Mouse (Mus musculus): ENCODE results near the gene Krtap22-2. TPM values are rescaled to one million over a fixed set of nuclear protein-coding genes. Genes with fewer than 3 reads are reported as not detected.
"Not testable (repeated sequence)": the region's sequence is repeated elsewhere in the genome, so short reads cannot be mapped to it uniquely, and the experiment has no call there.

Krtap22-2 gene
- polyA plus RNA-seq (2012; rRNA removed), result not detected in 2 replicates

GRCm38 (mm10) chr16:89010659-89011058 is at the start of gene Krtap22-2:
Gene Krtap22-2, minus strand, starts transcription at chr16:89010759.
- no peaks in the 10 kb centered on the region for H3K27me3 ChIP-seq (ENCODE audit: control insufficient read depth, insufficient read depth, low read length)
- TF ChIP-seq CTCF (IDR thresholded peaks at IDR 0.05; ENCODE audit: borderline replicate concordance, control insufficient read depth, extremely low read depth, insufficient read depth, low read length, poor library complexity), result no peak
- TF ChIP-seq POLR2A (IDR thresholded peaks at IDR 0.05; ENCODE audit: control insufficient read depth, extremely low read depth, insufficient read depth, low read length, poor library complexity), result no peak
- H3K4me1 ChIP-seq (replicated peaks; ENCODE audit: control insufficient read depth, insufficient read depth, low read length), result no peaks in the 10 kb centered on the region
- no peak within 1 kb of the TSS for H3K27ac ChIP-seq (ENCODE audit: control insufficient read depth, insufficient read depth, low read length)
- no peak for DNase-seq
- H3K4me3 ChIP-seq (ENCODE audit: control insufficient read depth, insufficient read depth, low read length), result no peak within 1 kb of the TSS
- no peaks in the 10 kb centered on the region for H3K36me3 ChIP-seq (ENCODE audit: control insufficient read depth, insufficient read depth, low read length)
- WGBS, result 86% methylated on average over 5 of the region's 5 CpGs

- TF ChIP-seq POLR2A (IDR thresholded peaks at IDR 0.05; ENCODE audit: control insufficient read depth, extremely low read depth, insufficient read depth, low read length, poor library complexity) (no peak), CTCF (IDR thresholded peaks at IDR 0.05; ENCODE audit: borderline replicate concordance, control insufficient read depth, extremely low read depth, insufficient read depth, low read length, poor library complexity) (no peak)
- H3K4me1 ChIP-seq (replicated peaks; ENCODE audit: control insufficient read depth, insufficient read depth, low read length), result no peaks in the 10 kb centered on the region
- WGBS, result 84% methylated on average over 3 of the region's 3 CpGs
- no peak for DNase-seq
- H3K36me3 ChIP-seq (ENCODE audit: control insufficient read depth, insufficient read depth, low read length), result no peaks in the 10 kb centered on the region
- no peak within 1 kb of the TSS for H3K27ac ChIP-seq (ENCODE audit: control insufficient read depth, insufficient read depth, low read length)
- no peak within 1 kb of the TSS for H3K4me3 ChIP-seq (ENCODE audit: control insufficient read depth, insufficient read depth, low read length)
- H3K27me3 ChIP-seq (ENCODE audit: control insufficient read depth, insufficient read depth, low read length), result no peaks in the 10 kb centered on the region
Measured at GRCm38 (mm10) chr16:89047783-89048182, 37.2 kb upstream of the Krtap22-2 start, which contains the start of gene Krtap6-5. Gene Krtap6-5, minus strand, starts transcription at chr16:89047883.

GRCm38 (mm10) chr16:89041372-89041771 is 30.8 kb upstream of the Krtap22-2 start, which contains the start of gene Gm10228:
Gene Gm10228, minus strand, starts transcription at chr16:89041472.
- H3K36me3 ChIP-seq (ENCODE audit: control insufficient read depth, insufficient read depth, low read length); H3K27ac ChIP-seq (ENCODE audit: control insufficient read depth, insufficient read depth, low read length); H3K4me1 ChIP-seq (replicated peaks; ENCODE audit: control insufficient read depth, insufficient read depth, low read length); H3K4me3 ChIP-seq (ENCODE audit: control insufficient read depth, insufficient read depth, low read length); H3K27me3 ChIP-seq (ENCODE audit: control insufficient read depth, insufficient read depth, low read length); DNase-seq: not testable (repeated sequence)
- WGBS, result 96% methylated on average over 2 of the region's 4 CpGs

GRCm38 (mm10) chr16:89031399-89031798 is 20.8 kb upstream of the Krtap22-2 start, which contains the start of gene Krtap6-1:
Gene Krtap6-1, plus strand, starts transcription at chr16:89031699.
- H3K27ac ChIP-seq (ENCODE audit: control insufficient read depth, insufficient read depth, low read length); H3K27me3 ChIP-seq (ENCODE audit: control insufficient read depth, insufficient read depth, low read length); DNase-seq; H3K4me3 ChIP-seq (ENCODE audit: control insufficient read depth, insufficient read depth, low read length); H3K36me3 ChIP-seq (ENCODE audit: control insufficient read depth, insufficient read depth, low read length); H3K4me1 ChIP-seq (replicated peaks; ENCODE audit: control insufficient read depth, insufficient read depth, low read length): not testable (repeated sequence)
- WGBS, result 96% methylated on average over 3 of the region's 3 CpGs

- not testable (repeated sequence) for DNase-seq; H3K36me3 ChIP-seq (ENCODE audit: control insufficient read depth, insufficient read depth, low read length); H3K27ac ChIP-seq (ENCODE audit: control insufficient read depth, insufficient read depth, low read length); H3K27me3 ChIP-seq (ENCODE audit: control insufficient read depth, insufficient read depth, low read length); H3K4me3 ChIP-seq (ENCODE audit: control insufficient read depth, insufficient read depth, low read length); H3K4me1 ChIP-seq (replicated peaks; ENCODE audit: control insufficient read depth, insufficient read depth, low read length)
- WGBS, result 95% methylated on average over 3 of the region's 3 CpGs
Measured at GRCm38 (mm10) chr16:89014984-89015383, 4.4 kb upstream of the Krtap22-2 start, which contains the start of gene Gm10229. Gene Gm10229, plus strand, starts transcription at chr16:89015284.

- no peak for TF ChIP-seq CTCF (IDR thresholded peaks at IDR 0.05; ENCODE audit: borderline replicate concordance, control insufficient read depth, extremely low read depth, insufficient read depth, low read length, poor library complexity)
- TF ChIP-seq POLR2A (IDR thresholded peaks at IDR 0.05; ENCODE audit: control insufficient read depth, extremely low read depth, insufficient read depth, low read length, poor library complexity), result no peak
- no peaks in the 10 kb centered on the region for H3K4me1 ChIP-seq (replicated peaks; ENCODE audit: control insufficient read depth, insufficient read depth, low read length)
- H3K4me3 ChIP-seq (ENCODE audit: control insufficient read depth, insufficient read depth, low read length), result no peak overlapping the region
- 97% methylated on average over 3 of the region's 3 CpGs for WGBS
- H3K36me3 ChIP-seq (ENCODE audit: control insufficient read depth, insufficient read depth, low read length), result no peaks in the 10 kb centered on the region
- H3K27ac ChIP-seq (ENCODE audit: control insufficient read depth, insufficient read depth, low read length), result no peak overlapping the region
- H3K27me3 ChIP-seq (ENCODE audit: control insufficient read depth, insufficient read depth, low read length), result no peaks in the 10 kb centered on the region
- DNase-seq, result no peak
Measured at GRCm38 (mm10) chr16:89013973-89014372, 3.4 kb upstream of the Krtap22-2 start.

- Histone ChIP-seq H3K4me3 (ENCODE audit: control insufficient read depth, insufficient read depth, low read length) (no peak within 1 kb of the TSS), H3K27me3 (ENCODE audit: control insufficient read depth, insufficient read depth, low read length) (no peaks in the 10 kb centered on the region), H3K27ac (ENCODE audit: control insufficient read depth, insufficient read depth, low read length) (no peak within 1 kb of the TSS), H3K4me1 (replicated peaks; ENCODE audit: control insufficient read depth, insufficient read depth, low read length) (no peaks in the 10 kb centered on the region), H3K36me3 (ENCODE audit: control insufficient read depth, insufficient read depth, low read length) (no peaks in the 10 kb centered on the region)
- 93% methylated on average over 7 of the region's 7 CpGs for WGBS
- TF ChIP-seq CTCF (IDR thresholded peaks at IDR 0.05; ENCODE audit: borderline replicate concordance, control insufficient read depth, extremely low read depth, insufficient read depth, low read length, poor library complexity), result no peak
- TF ChIP-seq POLR2A (IDR thresholded peaks at IDR 0.05; ENCODE audit: control insufficient read depth, extremely low read depth, insufficient read depth, low read length, poor library complexity), result no peak
- DNase-seq, result no peak
Measured at GRCm38 (mm10) chr16:88962773-88963172, 47.8 kb downstream of the Krtap22-2 start, which contains the start of gene Krtap16-3. Gene Krtap16-3, minus strand, starts transcription at chr16:88962873.

Other genes with a start within 250 kb of the Krtap22-2 start
- gene 2310057N15Rik, start 236.6 kb downstream of the Krtap22-2 start, polyA plus RNA-seq (2012; rRNA removed), result not detected in 2 replicates
- not detected in 2 replicates for gene Gm5965, start 232.9 kb downstream of the Krtap22-2 start, polyA plus RNA-seq (2012; rRNA removed)
- gene Gm20741, start 198.5 kb downstream of the Krtap22-2 start, polyA plus RNA-seq (2012; rRNA removed), result not detected in 2 replicates
- gene Krtap15, start 190.5 kb downstream of the Krtap22-2 start, polyA plus RNA-seq (2012; rRNA removed), result not detected in 2 replicates
- gene Krtap14, start 184.6 kb downstream of the Krtap22-2 start, polyA plus RNA-seq (2012; rRNA removed), result not detected in 2 replicates
- gene Krtap19-1, start 141.3 kb downstream of the Krtap22-2 start, polyA plus RNA-seq (2012; rRNA removed), result not detected in 2 replicates
- gene Krtap19-2, start 136.5 kb downstream of the Krtap22-2 start, polyA plus RNA-seq (2012; rRNA removed), result not detected in 2 replicates
- not detected in 2 replicates for gene Krtap19-3, start 132.7 kb downstream of the Krtap22-2 start, polyA plus RNA-seq (2012; rRNA removed)
- not detected in 2 replicates for gene Krtap19-4, start 125.7 kb downstream of the Krtap22-2 start, polyA plus RNA-seq (2012; rRNA removed)
- gene Krtap19-5, start 114.3 kb downstream of the Krtap22-2 start, polyA plus RNA-seq (2012; rRNA removed), result not detected in 2 replicates
- not detected in 2 replicates for gene Krtap19-9b, start 78.5 kb downstream of the Krtap22-2 start, polyA plus RNA-seq (2012; rRNA removed)
- not detected in 2 replicates for gene Krtap16-3, start 47.9 kb downstream of the Krtap22-2 start, polyA plus RNA-seq (2012; rRNA removed)
- gene Gm10229, start 4.5 kb upstream of the Krtap22-2 start, polyA plus RNA-seq (2012; rRNA removed), result not detected in 2 replicates
- gene Krtap6-1, start 20.9 kb upstream of the Krtap22-2 start, polyA plus RNA-seq (2012; rRNA removed), result not detected in 2 replicates
- gene Gm10228, start 30.7 kb upstream of the Krtap22-2 start, polyA plus RNA-seq (2012; rRNA removed), result not detected in 2 replicates
- gene Krtap6-5, start 37.1 kb upstream of the Krtap22-2 start, polyA plus RNA-seq (2012; rRNA removed), result not detected in 2 replicates
- not detected in 2 replicates for gene 1110025L11Rik, start 53.2 kb upstream of the Krtap22-2 start, polyA plus RNA-seq (2012; rRNA removed)
- gene Krtap6-3, start 73.3 kb upstream of the Krtap22-2 start, polyA plus RNA-seq (2012; rRNA removed), result not detected in 2 replicates
- gene Gm6358, start 130.1 kb upstream of the Krtap22-2 start, polyA plus RNA-seq (2012; rRNA removed), result not detected in 2 replicates
- gene Gm10061, start 140.3 kb upstream of the Krtap22-2 start, polyA plus RNA-seq (2012; rRNA removed), result not detected in 2 replicates
- gene Gm9789, start 147.2 kb upstream of the Krtap22-2 start, polyA plus RNA-seq (2012; rRNA removed), result not detected in 2 replicates
- gene Gm7735, start 158.7 kb upstream of the Krtap22-2 start, polyA plus RNA-seq (2012; rRNA removed), result not detected in 2 replicates
- not detected in 2 replicates for gene 1110057P08Rik, start 164.0 kb upstream of the Krtap22-2 start, polyA plus RNA-seq (2012; rRNA removed)
- gene Krtap20-2, start 195.1 kb upstream of the Krtap22-2 start, polyA plus RNA-seq (2012; rRNA removed), result not detected in 2 replicates

Measured in thymus, adult 2 months (tissue).